Mouse (Mus musculus) kidney, postnatal 10 days (tissue): ENCODE results near the gene Eya3.
"Not testable (repeated sequence)": the region's sequence is repeated elsewhere in the genome, so short reads cannot be mapped to it uniquely, and the experiment has no call there.

Source experiments
- DNase-seq: peaks from one replicate; pipeline ENCODE4 v3.0.0; 2021; ENCODE audit warnings: mixed read lengths

Gene Eya3

GRCm38 (mm10) chr4:132649271-132649999 is 10.6 kb downstream of the Eya3 start:
- DNase-seq = no peak

GRCm38 (mm10) chr4:132652842-132653241 is 14.1 kb downstream of the Eya3 start:
- peak; percentile 33 for DNase-seq

GRCm38 (mm10) chr4:132653799-132654198 is 15.0 kb downstream of the Eya3 start:
- DNase-seq = no peak

DNA sequence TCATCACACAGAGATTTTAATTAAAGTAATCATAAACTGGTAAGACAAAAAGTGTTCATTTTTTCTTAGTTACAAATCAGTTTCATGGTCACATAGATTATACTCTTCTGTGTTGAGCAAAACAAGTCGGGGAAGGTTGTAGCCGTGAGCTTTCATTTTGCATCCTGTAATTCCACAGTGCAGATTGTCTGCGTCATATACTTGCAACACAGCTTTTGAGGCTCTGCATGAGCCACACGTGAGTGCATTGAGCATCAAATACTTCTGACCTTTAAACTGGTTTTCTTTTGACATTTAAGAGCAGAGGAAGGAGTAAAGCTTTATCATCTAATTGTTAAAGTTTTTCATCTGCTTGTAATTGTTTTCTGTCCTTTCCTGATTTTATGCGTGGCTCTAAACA is 16.5 kb downstream of the Eya3 start:
- no peak for DNase-seq

DNA sequence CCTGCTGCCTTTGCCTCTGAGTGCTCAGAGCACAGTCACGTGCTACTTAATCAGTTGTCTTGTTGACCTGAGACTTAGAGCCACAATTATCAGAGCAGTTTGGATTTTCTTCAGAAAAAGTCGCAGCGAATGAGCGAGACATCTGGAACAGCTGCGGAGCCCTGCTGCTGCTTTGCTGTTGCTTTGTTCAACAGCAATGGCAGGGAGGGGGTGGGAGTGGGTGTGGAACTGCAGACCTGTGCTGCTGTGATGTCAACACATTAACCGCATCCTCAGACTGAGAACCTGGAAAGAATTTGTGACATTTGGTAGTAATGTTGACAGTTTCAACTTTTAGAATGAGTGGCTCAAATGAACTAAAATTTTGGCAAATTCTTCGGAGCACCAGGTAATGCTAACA is 20.3 kb downstream of the Eya3 start:
- DNase-seq = no peak

DNA sequence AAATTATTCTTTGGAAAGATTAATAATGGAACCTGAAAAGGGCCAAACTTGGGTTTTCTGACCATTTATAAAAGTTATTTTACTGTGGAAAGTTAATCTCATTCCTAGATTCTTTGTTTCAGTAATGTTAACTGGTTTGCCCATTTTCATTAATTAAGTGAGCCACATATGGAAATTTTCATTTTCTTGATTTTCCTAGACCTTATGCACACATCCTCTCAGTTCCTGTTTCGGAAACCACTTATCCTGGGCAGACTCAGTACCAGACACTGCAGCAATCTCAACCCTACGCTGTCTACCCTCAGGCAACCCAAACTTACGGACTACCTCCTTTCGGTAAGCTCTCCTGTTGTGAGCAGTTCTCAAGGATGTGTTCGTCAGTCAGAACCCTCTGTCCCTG is 33.9 kb downstream of the Eya3 start:
- no peak for DNase-seq

DNA sequence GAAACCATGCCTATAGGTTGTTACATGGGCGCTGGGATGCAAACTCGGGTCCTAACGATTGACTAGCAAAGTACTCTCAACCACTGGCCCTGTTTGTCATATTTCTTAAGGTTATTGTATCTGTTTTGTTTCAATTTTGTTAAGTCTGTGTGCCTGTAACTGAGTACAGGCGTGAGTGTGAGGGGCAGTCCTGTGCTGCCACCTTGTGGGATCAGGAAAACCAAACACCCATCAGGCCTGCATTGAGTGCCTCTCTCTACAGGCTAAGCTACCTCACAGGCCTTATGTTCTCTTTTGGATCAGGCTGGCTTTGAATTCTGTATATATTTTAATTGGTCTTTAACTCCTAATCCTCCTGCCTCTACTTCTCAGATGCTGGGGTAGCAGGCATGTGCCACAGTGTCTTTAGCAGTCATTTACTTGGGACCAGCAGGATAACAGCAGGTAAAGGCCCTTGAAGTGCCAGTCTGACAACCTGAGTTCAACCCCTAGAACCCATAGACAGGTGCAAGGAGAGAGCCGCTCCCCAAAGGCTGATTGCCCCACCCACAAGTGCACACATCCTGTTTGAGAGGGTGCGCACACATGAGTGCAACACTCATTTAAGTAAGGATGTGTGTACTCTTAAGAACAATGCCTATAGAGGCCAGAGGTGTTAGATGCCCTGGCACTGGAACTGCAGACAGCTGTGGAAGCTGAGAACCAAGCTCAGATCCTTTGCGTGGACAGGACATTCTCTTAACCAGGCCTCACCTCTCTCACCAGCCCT is 38.2 kb downstream of the Eya3 start:
- DNase-seq = peak; percentile 49

- no peak for DNase-seq
These were observed 50.8 kb downstream of the Eya3 start for GRCm38 (mm10) chr4:132689634-132690033.

DNA sequence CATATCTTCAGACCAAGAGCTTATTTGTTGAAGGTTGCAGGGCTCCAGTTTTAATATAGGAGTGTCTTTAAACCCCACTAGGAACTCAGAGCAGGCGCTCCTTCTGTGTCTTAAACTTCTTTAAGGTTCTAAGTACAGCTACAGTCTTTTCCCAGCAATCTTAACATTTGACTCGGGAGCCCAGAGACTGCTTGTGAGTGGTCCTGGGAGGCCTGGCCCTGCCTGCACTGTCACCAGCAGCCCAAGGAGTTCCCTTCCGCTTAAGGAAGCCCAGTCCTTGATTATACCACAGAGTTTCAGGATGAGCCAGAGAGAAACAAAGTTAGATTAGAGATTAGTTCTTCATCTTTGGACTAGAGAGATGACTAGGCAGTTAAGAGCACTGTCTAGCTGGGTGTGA is 54.6 kb downstream of the Eya3 start:
- DNase-seq = no peak

DNA sequence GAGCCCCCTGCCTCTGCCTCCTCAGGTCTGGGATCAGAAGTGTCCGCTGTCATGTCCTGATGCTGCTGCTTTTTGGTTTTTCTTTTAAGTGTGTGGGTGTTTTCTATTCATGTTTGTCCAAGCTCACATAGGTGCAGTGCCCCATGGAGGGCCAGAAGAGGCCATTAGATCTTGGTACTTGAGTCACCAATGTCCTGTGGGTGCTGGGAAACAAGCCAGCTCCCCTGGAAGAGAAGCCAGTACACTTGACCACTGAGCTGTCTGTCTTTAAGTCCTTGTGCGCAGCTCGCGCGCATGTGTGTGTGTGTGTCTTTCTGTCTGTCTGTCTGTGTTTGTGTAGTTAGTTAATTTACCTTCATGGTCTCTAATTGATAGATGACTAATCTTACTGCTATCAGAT is 63.3 kb downstream of the Eya3 start:
- DNase-seq = no peak

- no peak for DNase-seq
These were observed 68.1 kb downstream of the Eya3 start for GRCm38 (mm10) chr4:132706885-132707284.

- no peak for DNase-seq
These were observed 74.4 kb downstream of the Eya3 start for GRCm38 (mm10) chr4:132713181-132713580.

DNA sequence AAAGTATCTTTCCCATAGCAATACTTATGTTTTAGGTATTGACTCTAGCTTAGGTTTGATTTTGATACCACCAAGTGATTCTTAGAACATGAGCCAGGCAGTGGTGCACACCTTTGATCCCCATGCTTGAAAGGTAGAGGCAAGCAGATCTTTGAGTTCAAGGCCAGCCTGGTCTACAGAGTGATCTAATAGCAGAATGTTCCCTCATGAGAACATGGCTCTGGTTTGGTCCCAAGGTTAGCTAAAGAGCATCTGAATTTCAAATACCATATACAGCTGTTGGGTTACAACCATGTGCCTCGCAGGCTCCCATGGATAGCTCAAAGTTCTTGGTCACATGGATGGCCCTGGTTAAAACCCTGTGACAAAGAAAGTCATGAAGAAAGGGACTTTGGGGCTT is 79.5 kb downstream of the Eya3 start:
- DNase-seq = no peak

DNA sequence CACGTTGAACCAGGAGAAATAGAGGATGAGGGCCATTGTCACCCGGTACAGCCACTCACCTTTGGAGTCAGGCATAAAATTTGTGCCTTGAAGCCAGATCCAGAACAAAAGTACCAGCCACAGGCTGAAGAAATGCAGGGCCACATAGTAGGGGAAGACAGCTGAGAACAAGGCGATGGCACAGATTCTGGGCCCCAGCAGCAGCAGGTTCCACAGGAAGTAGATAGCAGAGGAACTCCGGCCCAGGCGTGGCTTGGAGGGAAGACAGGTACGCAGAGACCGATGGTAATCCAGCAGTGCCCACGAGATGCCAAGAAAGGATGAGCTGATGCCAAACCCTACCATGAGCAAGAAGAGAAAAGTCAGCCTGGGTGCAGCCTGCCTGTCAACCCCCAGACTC is 89.4 kb downstream of the Eya3 start:
- no peak for DNase-seq

- DNase-seq = no peak
These were observed 92.8 kb downstream of the Eya3 start for GRCm38 (mm10) chr4:132731616-132732015.

GRCm38 (mm10) chr4:132732148-132732684 is 93.4 kb downstream of the Eya3 start, which contains the start of gene Xkr8:
Xkr8 (minus strand) TSS chr4:132732546.
- peak; percentile 98 for DNase-seq

- no peak for DNase-seq
These were observed 94.4 kb downstream of the Eya3 start for GRCm38 (mm10) chr4:132733071-132733770.

GRCm38 (mm10) chr4:132734766-132735165 is 96.0 kb downstream of the Eya3 start:
- no peak for DNase-seq

DNA sequence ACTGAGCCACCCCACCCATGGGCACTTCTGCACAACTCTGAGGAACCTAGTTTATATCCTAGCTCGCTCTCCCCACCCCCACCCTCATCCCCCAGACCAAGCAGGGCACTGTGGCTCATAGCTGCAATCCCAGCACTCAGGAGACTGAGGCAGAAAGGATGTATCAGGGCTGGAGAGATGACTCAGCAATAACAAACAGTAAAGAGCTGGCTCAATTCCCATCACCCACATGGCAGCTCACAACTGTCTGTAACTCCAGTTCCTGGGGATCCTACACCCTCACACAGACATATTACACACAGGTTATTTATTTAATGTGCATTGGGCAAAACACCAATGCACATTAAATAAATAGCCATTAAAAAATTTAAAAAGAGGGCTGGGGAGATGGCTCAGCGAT is 96.6 kb downstream of the Eya3 start:
- DNase-seq = no peak

GRCm38 (mm10) chr4:132735894-132736293 is 97.1 kb downstream of the Eya3 start:
- peak; percentile 21 for DNase-seq

DNA sequence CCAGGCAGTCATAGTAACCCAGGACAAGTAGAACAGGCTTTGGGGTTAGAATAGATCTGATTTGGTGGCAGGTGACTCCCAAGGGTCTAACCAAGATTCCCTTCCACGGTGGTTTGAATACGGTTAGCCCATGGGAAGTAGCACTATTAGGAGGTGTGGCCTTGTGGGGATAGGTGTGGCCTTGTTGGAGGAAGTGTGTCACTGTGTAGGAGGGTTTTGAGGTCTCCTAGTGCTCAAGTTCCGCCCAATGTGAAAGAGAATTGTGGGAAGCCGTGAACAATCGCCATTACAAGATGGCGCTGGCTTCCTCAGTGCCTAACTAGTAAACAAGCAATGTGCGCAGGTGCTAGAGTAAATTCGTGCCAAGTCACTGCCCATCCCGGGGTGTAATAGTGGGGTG is 98.4 kb downstream of the Eya3 start:
- DNase-seq = not testable (repeated sequence)

- no peak for DNase-seq
These were observed 102.7 kb downstream of the Eya3 start for GRCm38 (mm10) chr4:132741491-132741890.
